8 mouse cellular contexts compared by ENCODE assay signal in the genomic region with DNA sequence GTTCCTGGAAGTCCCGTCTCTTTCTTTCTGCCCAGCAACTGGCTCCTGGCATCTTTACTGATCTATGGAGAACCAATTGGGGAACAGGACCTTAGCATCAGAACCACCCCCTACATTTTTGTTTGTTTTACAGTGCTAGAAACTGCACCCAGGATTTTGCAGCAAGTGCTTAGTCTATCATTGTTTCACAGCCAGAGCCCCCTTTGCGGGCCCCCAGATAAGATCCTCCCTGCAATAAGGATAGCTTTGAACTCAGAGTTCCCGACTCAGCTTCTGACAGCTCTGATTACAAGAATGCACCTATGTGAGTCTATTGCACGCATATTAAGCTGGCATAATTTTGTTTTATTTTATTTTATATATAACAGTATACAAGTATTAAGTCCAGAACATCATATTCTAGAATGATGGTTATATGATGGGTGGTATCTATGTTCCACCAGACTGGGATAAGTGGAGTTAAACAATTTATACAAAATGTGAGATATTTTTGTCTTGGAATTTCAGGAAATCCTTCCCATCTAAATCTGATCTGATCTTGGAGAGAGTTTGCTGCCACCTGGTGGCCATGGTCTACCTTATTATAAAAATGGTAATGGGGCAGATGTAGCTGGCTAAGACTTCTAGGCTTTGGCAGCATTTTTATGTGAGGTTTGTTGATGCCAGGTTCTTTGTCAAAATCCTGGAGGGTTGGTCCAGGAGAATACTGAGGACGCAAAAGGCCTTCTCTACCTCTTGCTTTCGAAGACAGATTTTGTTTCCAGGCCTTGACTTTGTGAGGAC. TPM values are rescaled to one million over a fixed set of nuclear protein-coding genes. Genes with fewer than 3 reads are reported as not detected.
A peak's percentile ranks its signal among the peaks of the same experiment; 100 is the strongest.
DNase-seq lines count a peak whose midpoint lies in the region; ATAC-seq and TF ChIP-seq lines count a peak whose summit lies in the region.

No protein-coding gene starts in this region.

- peak; percentile 45 to 55 for DNase-seq in CD8-positive naive resting alpha-beta T cell, adult 2 months (ENCODE audit: low read depth in 2 of 2, low spot score in 2 of 2)
- peak; percentile 69 for DNase-seq in c-Kit-negative CD71-positive TER-119-positive erythroid progenitor cells, embryonic 14.5 days (ENCODE audit: low read depth, low spot score)
- DNase-seq in fibroblast of lung, adult 2 months (ENCODE audit: low read depth): peak; percentile 63
- peak; percentile 76 to 84 for DNase-seq in heart, postnatal 14 days
- peak; percentile 46 for DNase-seq in large intestine, adult 2 months (ENCODE audit: low read depth, low spot score)
- peak; percentile 60 for DNase-seq in thymus, adult 2 months

- peak overlapping the region; percentile 34 for H3K4me2 ChIP-seq in liver, embryonic 15.5 days
- H3K4me2 ChIP-seq in neural tube, embryonic 14.5 days (ENCODE audit: low read depth, low read length): no peak overlapping the region

- H3K27me3 ChIP-seq in liver, embryonic 15.5 days: no peaks in the 10 kb centered on the region
- no peaks in the 10 kb centered on the region for H3K27me3 ChIP-seq in neural tube, embryonic 14.5 days (ENCODE audit: control insufficient read depth, insufficient read depth, low read length)
- no peaks in the 10 kb centered on the region for H3K27me3 ChIP-seq in thymus, adult 2 months (ENCODE audit: control insufficient read depth, insufficient read depth, low read length)

- peaks cover 34% of the 10 kb centered on the region for H3K4me1 ChIP-seq in liver, embryonic 15.5 days (replicated peaks)
- H3K4me1 ChIP-seq in neural tube, embryonic 14.5 days (ENCODE audit: control insufficient read depth, insufficient read depth, low read length): 0 out of 2 replicates have a peak, but pooled peaks cover 2% of the 10 kb centered on the region
- H3K4me1 ChIP-seq in thymus, adult 2 months (replicated peaks; ENCODE audit: control insufficient read depth, insufficient read depth, low read length): no peaks in the 10 kb centered on the region; the same call in 1 of the 2 replicates

- ATAC-seq in liver, embryonic 15.5 days (ENCODE audit: insufficient read depth): peak; percentile 64
- peak; percentile 51; the same call in 1 of the 2 replicates for ATAC-seq in neural tube, embryonic 14.5 days (ENCODE audit: low read depth)

- intact Hi-C loops in heart, postnatal 14 days (cut with DNase I): loop anchor here (1.0 kb wide), 1 partner anchor 37 kb away; no protein-coding TSS in a partner anchor

- H3K27ac ChIP-seq in liver, embryonic 15.5 days (replicated peaks): peak overlapping the region; percentile 77
- no peak overlapping the region for H3K27ac ChIP-seq in neural tube, embryonic 14.5 days (ENCODE audit: low read depth, low read length)
- H3K27ac ChIP-seq in thymus, adult 2 months (ENCODE audit: control insufficient read depth, insufficient read depth, low read length): no peak overlapping the region

- H3K9ac ChIP-seq in liver, embryonic 15.5 days: peak overlapping the region; percentile 29; the same call in 1 of the 2 replicates
- no peak overlapping the region for H3K9ac ChIP-seq in neural tube, embryonic 14.5 days (replicated peaks; ENCODE audit: low read depth, low read length)

- TF ChIP-seq POLR2A in thymus, adult 2 months (IDR thresholded peaks at IDR 0.05; ENCODE audit: control insufficient read depth, extremely low read depth, insufficient read depth, low read length, poor library complexity): no peak

- peaks cover 31% of the 10 kb centered on the region for H3K36me3 ChIP-seq in liver, embryonic 15.5 days (replicated peaks)
- no peaks in the 10 kb centered on the region for H3K36me3 ChIP-seq in neural tube, embryonic 14.5 days (ENCODE audit: control insufficient read depth, insufficient read depth, low read length)
- H3K36me3 ChIP-seq in thymus, adult 2 months (ENCODE audit: control insufficient read depth, insufficient read depth, low read length): no peaks in the 10 kb centered on the region

- no peak for TF ChIP-seq CTCF in thymus, adult 2 months (IDR thresholded peaks at IDR 0.05; ENCODE audit: borderline replicate concordance, control insufficient read depth, extremely low read depth, insufficient read depth, low read length, poor library complexity)

- WGBS in large intestine, adult 2 months: 62% methylated on average over 6 of the region's 6 CpGs
- WGBS in liver, embryonic 15.5 days (ENCODE audit: insufficient replicate concordance): 46% methylated on average over 6 of the region's 6 CpGs
- WGBS in neural tube, embryonic 14.5 days: 64% methylated on average over 6 of the region's 6 CpGs
- WGBS in thymus, adult 2 months: 79% methylated on average over 6 of the region's 6 CpGs

- no peaks in the 10 kb centered on the region for H3K9me3 ChIP-seq in liver, embryonic 15.5 days (replicated peaks)
- H3K9me3 ChIP-seq in neural tube, embryonic 14.5 days (ENCODE audit: control insufficient read depth, low read length): no peaks in the 10 kb centered on the region

- H3K4me3 ChIP-seq in liver, embryonic 15.5 days (replicated peaks): no peak overlapping the region
- no peak overlapping the region for H3K4me3 ChIP-seq in neural tube, embryonic 14.5 days (ENCODE audit: low read depth, low read length)
- H3K4me3 ChIP-seq in thymus, adult 2 months (ENCODE audit: control insufficient read depth, insufficient read depth, low read length): no peak overlapping the region

RNA-seq across cellular contexts. Expression of a gene that starts 30.3 kb away (rescaled TPM):
- 100 to 1,000 TPM; 121 to 132 TPM for total RNA-seq in heart, postnatal 14 days (2021)
- polyA plus RNA-seq in large intestine, adult 2 months (2012; rRNA removed): 21.5 and 24.8 TPM in 2 replicates
- polyA plus RNA-seq in liver, embryonic 15.5 days (2015; fragmentation: Nextera tagmentation; extraction: Ambion mirVana): 45.4 and 47.8 TPM in 2 replicates
- polyA plus RNA-seq in neural tube, embryonic 14.5 days (2014; fragmentation: Nextera tagmentation; extraction: Ambion mirVana): 57.5 and 70.7 TPM in 2 replicates
- polyA plus RNA-seq in thymus, adult 2 months (2012; rRNA removed): 41.1 and 47.5 TPM in 2 replicates

RNA-seq across cellular contexts. Expression of a gene that starts 41.6 kb away (rescaled TPM):
- total RNA-seq in heart, postnatal 14 days (2021): 10 to 100 TPM; 16.3 to 16.8 TPM
- 18.7 and 22.5 TPM in 2 replicates for polyA plus RNA-seq in large intestine, adult 2 months (2012; rRNA removed)
- polyA plus RNA-seq in liver, embryonic 15.5 days (2015; fragmentation: Nextera tagmentation; extraction: Ambion mirVana): 9.2 and 9.7 TPM in 2 replicates
- 34.8 and 36.1 TPM in 2 replicates for polyA plus RNA-seq in neural tube, embryonic 14.5 days (2014; fragmentation: Nextera tagmentation; extraction: Ambion mirVana)
- polyA plus RNA-seq in thymus, adult 2 months (2012; rRNA removed): 47.8 and 54.1 TPM in 2 replicates
